Mouse (Mus musculus): ENCODE measurements around the gene Zfp536.

Gene Zfp536

DNA sequence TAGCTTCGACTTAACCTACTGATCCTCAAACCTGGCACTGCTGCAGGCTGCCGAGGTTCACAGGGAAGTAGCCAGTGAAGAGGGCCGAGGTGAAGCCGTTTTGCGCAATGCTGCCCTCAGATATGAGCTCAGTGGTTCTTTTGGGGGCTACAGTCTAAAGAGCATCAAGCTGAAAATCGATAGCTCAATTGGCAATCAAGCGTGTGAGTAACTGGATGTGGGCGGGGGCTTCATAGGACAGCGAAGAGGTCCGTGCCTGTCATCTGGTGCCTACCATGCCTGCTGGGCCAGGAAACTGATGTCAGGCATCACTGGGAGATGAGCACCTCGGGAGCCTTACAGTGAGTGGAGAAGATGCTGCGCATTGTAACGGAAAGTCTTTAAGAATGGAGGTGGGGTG, 333.5 kb downstream of the Zfp536 start:
- no peak for DNase-seq

DNA sequence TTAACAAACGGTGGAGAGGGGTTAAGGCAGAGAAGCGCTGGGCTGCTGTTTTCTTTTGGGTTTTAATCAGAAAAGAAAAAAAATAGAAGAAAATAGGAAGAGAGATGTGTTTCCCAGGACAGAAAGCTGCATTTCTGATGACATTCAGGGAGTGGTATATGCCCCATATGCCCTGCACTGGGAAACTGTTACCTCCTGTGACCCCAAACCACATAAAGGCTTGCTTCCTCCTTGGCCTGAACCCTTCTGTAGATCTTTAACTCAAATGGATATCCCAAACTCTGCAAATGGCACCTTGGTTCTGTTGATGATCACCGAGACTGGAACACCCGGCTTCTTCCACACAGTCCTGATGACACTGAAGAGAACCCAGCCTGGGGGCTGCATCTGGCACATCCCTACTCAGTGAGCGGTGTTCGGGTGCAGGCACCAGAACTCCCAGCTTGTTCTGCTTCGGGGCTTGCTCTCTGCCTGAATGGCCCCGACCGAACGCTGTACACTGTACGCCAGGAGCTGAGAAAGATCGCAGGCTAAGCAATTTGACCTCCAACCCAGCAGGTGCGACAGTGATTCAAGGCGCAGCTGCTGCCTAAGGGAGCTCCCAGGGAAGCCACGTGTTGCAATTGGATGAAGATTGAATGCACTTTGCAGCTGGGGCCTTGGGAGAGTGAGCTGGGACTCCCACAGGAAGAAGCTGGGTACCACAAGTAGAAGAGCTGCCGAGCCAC, 334.2 kb downstream of the Zfp536 start:
- DNase-seq: no peak

GRCm38 (mm10) chr7:37437887-37438286, 335.6 kb downstream of the Zfp536 start:
- peak; percentile 6 for DNase-seq

DNA sequence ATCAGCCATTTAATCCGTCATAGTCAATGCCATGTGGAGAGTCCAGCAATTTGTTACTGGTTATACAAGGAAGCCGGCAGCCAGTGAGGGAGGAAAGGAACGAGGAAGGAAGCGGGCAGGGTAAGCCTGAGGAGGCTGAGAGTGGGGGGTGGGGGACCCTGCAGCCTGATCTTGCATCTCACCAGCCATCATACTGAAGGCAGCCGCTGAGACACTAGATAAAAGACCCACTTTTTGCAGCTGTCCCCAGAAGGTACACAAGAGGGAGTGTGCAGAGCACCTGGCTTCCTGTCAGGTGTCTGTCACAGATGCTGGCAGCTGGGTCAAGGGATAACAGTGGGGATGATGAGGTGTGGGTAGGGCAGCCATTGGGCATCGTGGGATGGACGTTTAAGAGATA, 340.3 kb downstream of the Zfp536 start:
- no peak for DNase-seq

DNA sequence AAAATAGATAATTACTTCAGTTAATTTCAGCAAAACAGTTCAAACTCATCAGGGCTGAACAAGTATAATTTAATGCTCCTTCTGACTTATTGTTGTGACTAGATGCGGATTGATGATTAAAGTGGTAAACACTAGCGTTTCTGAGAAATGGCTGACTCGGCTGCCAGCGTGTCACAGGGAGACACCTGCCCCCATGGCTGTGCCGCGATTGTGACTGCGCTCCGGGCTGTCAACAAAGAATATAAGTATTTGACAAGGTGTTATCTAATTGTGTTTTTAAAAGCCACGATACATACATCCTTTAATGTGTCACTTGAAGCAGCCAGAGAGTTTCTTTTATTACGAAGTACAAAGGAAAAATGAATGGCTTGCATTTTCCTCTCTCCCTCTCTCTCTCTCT, 342.0 kb downstream of the Zfp536 start:
- no peak for DNase-seq

DNA sequence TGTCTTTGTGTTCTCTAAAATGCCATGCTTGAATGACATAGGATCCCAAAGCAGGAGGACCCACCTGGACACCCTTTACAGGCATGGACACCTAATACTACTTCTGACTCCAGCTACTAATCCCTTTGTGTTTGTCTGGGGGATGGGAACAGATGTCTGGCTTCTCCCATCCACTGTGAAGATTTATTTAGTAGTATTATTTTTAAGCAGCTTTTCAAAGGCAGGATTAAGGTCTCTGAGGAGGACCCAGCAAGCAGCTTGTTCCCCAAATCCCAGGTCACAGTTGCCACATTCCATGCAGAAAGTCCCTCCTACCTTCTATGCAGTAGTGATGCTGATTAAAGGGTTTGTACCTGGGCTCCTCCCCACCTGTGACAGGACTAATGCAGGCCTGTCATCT, 347.4 kb downstream of the Zfp536 start:
- no peak for DNase-seq

DNA sequence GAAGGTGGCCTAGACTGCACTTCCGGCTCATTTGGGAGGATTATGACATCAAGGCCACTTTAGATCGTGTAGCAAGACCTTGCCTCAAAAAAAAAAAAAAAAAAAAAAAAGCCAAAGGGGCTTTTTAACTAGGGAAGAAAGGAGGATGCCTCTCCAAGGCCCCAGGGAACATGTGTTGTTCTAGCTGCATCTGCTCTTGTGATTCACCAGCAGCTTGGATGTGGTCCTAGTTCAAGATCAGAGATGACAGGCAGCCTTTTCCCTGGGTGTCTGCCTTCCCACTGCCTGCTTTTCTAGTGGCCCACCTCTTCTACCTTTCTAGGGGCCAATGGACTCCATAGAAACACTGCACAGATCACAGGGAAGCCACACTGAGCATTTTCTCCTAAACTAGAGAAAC, 350.5 kb downstream of the Zfp536 start:
- no peak for DNase-seq

Measured in kidney, adult 9 months (tissue).